Mouse (Mus musculus) testis, adult 2 months (tissue): Measurements from ENCODE around the gene BC048403. TPM values are rescaled to one million over a fixed set of nuclear protein-coding genes. Genes with fewer than 3 reads are reported as not detected.

Source experiments
- H3K27ac ChIP-seq: fragments of 200-500 bp; 2 replicates; pipeline ENCODE4 v1.5.1; 2012; ENCODE audit warnings: low read depth, low read length; ENCODE audit not compliant: control insufficient read depth, insufficient read depth
- H3K27me3 ChIP-seq: fragments of 200-500 bp; 2 replicates; pipeline ENCODE4 v1.6.1; 2012; ENCODE audit warnings: mild to moderate bottlenecking, low read length, moderate library complexity; ENCODE audit not compliant: control insufficient read depth, insufficient read depth
- H3K36me3 ChIP-seq: fragments of 200-500 bp; 2 replicates; pipeline ENCODE4 v1.6.1; 2012; ENCODE audit warnings: mild to moderate bottlenecking, low read length; ENCODE audit not compliant: control insufficient read depth, insufficient read depth
- H3K4me1 ChIP-seq: fragments of 200-500 bp; 2 replicates; pipeline ENCODE4 v1.6.1; 2012; ENCODE audit warnings: low read length; ENCODE audit not compliant: control insufficient read depth, insufficient read depth
- H3K4me3 ChIP-seq: fragments of 200-500 bp; 2 replicates; pipeline ENCODE4 v1.5.1; 2012; ENCODE audit warnings: low read depth, mild to moderate bottlenecking, low read length, moderate library complexity, mixed read lengths; ENCODE audit not compliant: control insufficient read depth
- CTCF ChIP-seq: fragments of 200-500 bp; IDR thresholded peaks from 2 replicates; pipeline ENCODE4 v1.5.1; 2012; ENCODE audit warnings: low read depth, mild to moderate bottlenecking, inconsistent platforms, low read length, moderate library complexity; ENCODE audit not compliant: control insufficient read depth, insufficient read depth, insufficient replicate concordance
- POLR2A ChIP-seq: fragments of 200-500 bp; IDR thresholded peaks from 2 replicates; pipeline ENCODE4 v1.6.1; 2012; ENCODE audit warnings: low read depth, mild to moderate bottlenecking, inconsistent platforms, low read length, moderate library complexity; ENCODE audit not compliant: control insufficient read depth
- polyA plus RNA-seq: library from polyadenylated mRNA; depleted of rRNA; stranded (reverse); fragments of >200 nt; gene quantifications from 2 replicates; pipeline ENCODE4 v1.2.3, GENCODE M21; 2012

The BC048403 gene
- polyA plus RNA-seq, 1 experiment: 3.0 TPM

- no peaks in the 10 kb centered on the region for H3K27me3 ChIP-seq
- H3K36me3 ChIP-seq: no peaks in the 10 kb centered on the region
- no peaks in the 10 kb centered on the region for H3K4me1 ChIP-seq
- H3K27ac ChIP-seq: no peak overlapping the region
- H3K4me3 ChIP-seq: no peak overlapping the region
- no peak for TF ChIP-seq CTCF
- no peak for TF ChIP-seq POLR2A
Measured at GRCm38 (mm10) chr10:121773813-121774212, 34.1 kb downstream of the BC048403 start.

DNA sequence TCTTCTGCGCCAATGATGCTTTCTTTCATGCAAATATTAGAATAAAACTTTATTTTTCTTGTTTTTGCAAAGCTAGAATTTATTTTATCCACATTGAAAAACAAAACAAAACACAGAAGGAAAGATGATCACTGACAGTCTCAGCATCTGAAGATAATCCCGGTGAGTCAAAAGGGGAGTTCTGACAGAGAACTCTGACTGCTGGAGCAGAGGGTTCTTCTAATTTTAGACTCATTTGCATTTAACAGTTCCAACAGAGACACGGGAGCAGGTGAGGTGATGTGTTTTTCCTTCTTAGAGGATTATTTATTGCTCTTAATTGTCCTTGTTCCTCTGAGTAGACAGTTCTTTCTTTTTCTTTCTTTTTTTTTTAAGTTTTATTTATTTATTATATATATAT is 36.3 kb downstream of the BC048403 start:
- peaks cover 1% of the 10 kb centered on the region for H3K4me1 ChIP-seq
- no peak for TF ChIP-seq POLR2A
- no peak for TF ChIP-seq CTCF
- H3K36me3 ChIP-seq: no peaks in the 10 kb centered on the region
- H3K27me3 ChIP-seq: no peaks in the 10 kb centered on the region
- no peak overlapping the region for H3K4me3 ChIP-seq
- H3K27ac ChIP-seq: no peak overlapping the region

DNA sequence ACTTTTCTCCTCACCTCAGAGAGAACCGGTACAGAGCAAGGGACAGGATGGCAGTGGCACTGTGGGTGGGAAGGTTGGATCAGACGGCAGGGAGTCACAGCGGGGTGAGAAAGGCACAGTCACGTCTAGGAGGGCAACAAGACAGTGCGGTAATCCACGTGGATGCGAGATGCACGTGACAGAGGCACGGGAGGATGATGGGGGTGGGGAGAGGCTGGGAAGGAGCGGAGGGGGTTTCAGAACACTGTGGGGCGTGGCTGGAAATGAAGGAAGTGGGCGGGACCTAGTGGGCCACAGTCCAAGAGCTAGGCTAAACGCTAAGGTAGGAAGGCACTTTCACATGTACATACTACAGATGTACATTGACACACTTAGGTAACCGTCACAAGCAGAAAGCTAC is 41.4 kb downstream of the BC048403 start:
- peak overlapping the region; percentile 88 for H3K27ac ChIP-seq
- TF ChIP-seq CTCF (no peak), POLR2A (peak; percentile 58; the same call in 1 of the 2 replicates)
- H3K27me3 ChIP-seq: no peaks in the 10 kb centered on the region
- H3K4me1 ChIP-seq: peaks cover 18% of the 10 kb centered on the region
- peak overlapping the region; percentile 89 for H3K4me3 ChIP-seq
- H3K36me3 ChIP-seq: no peaks in the 10 kb centered on the region

GRCm38 (mm10) chr10:121788536-121788935 is 48.8 kb downstream of the BC048403 start:
- H3K36me3 ChIP-seq: no peaks in the 10 kb centered on the region
- H3K27ac ChIP-seq: no peak overlapping the region
- H3K4me3 ChIP-seq: no peak overlapping the region
- no peaks in the 10 kb centered on the region for H3K27me3 ChIP-seq
- H3K4me1 ChIP-seq: peaks cover 7% of the 10 kb centered on the region
- TF ChIP-seq POLR2A (no peak), CTCF (no peak)

DNA sequence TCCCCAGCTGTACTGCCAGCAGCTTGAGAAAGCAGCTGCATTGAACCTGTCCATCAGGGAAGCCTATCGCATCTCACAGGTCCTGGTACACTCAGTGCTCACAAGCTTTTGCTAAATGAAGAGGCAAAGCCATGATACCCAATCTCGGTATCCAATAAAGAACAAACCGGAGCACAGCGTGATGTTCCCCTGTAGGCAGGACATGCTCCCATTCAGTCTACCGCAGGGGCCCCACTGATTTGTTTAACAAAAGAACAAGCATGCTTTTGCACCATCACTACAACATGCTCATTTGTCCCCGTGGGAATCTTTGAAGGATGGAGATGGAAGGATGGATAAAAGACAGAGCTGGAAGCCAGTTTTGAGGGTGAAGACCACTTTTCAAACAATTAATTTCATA is 50.3 kb downstream of the BC048403 start:
- H3K27me3 ChIP-seq: no peaks in the 10 kb centered on the region
- H3K4me1 ChIP-seq: peaks cover 3% of the 10 kb centered on the region; the same call in 1 of the 2 replicates
- H3K36me3 ChIP-seq: no peaks in the 10 kb centered on the region
- H3K27ac ChIP-seq: no peak overlapping the region
- TF ChIP-seq POLR2A: no peak
- TF ChIP-seq CTCF: no peak
- no peak overlapping the region for H3K4me3 ChIP-seq

- no peak overlapping the region for H3K4me3 ChIP-seq
- no peak for TF ChIP-seq POLR2A
- TF ChIP-seq CTCF: no peak
- no peak overlapping the region for H3K27ac ChIP-seq
- no peaks in the 10 kb centered on the region for H3K36me3 ChIP-seq
- H3K27me3 ChIP-seq: no peaks in the 10 kb centered on the region
- H3K4me1 ChIP-seq: no peaks in the 10 kb centered on the region
Measured at GRCm38 (mm10) chr10:121792661-121793060, 52.9 kb downstream of the BC048403 start.

DNA sequence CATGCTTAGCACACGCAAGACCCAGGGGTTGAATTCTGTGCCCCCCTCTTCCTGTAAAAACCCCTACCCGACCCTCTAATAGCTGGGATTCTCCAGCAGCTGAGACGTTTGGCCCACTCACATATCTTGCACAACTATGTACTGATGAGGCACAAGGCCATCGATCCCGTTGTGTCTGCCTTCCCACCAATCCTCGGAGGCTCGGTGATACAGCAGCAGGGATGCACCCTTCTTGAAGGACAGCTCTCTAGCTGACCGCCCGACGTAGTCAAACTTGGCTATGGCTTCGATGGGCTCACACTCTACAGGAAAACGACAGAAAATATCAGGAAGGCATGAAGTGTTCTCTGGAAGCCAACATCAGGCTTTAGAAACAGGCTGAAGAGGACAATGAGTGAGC is 54.7 kb downstream of the BC048403 start:
- H3K36me3 ChIP-seq: no peaks in the 10 kb centered on the region
- no peaks in the 10 kb centered on the region for H3K27me3 ChIP-seq
- TF ChIP-seq CTCF (no peak), POLR2A (no peak)
- H3K4me3 ChIP-seq: no peak overlapping the region
- H3K27ac ChIP-seq: no peak overlapping the region
- no peaks in the 10 kb centered on the region for H3K4me1 ChIP-seq

- Histone ChIP-seq H3K36me3 (no peaks in the 10 kb centered on the region), H3K4me1 (no peaks in the 10 kb centered on the region), H3K27ac (no peak overlapping the region), H3K27me3 (no peaks in the 10 kb centered on the region), H3K4me3 (peak overlapping the region; percentile 41)
- no peak for TF ChIP-seq CTCF
- TF ChIP-seq POLR2A: no peak
Measured at GRCm38 (mm10) chr10:121796027-121796802, 56.5 kb downstream of the BC048403 start.
